Mouse (Mus musculus): ENCODE measurements around the gene Gpc6. TPM values are rescaled to one million over a fixed set of nuclear protein-coding genes. Genes with fewer than 3 reads are reported as not detected.

Gpc6 gene
- polyA plus RNA-seq, 1 experiment from 2014 or later: 36.7 TPM

DNA sequence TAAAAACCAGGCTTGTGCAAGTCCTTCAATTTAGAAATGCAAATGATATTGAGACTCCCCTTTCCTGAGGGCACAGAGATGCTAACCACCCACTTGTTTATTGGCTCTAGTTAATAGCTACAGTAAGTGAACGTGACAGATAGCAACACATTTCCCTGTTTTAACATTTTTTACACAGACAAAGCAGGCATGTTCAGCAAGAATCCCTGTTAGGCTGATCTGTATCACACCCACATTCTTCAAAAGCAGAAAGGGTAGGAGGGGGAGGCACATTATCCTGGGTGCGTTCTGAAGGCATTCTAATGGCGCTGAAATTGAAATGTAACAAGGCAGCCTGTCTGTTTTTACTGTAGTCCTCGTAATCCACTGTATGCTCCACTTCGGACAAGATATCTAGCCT lies 674.6 kb downstream of the Gpc6 start:
- H3K9me3 ChIP-seq (ENCODE audit: control insufficient read depth, low read length): no peaks in the 10 kb centered on the region
- ATAC-seq (replicated peaks; ENCODE audit: low FRiP score) (no peak), DNase-seq (ENCODE audit: low spot score) (no peak)
- no peak overlapping the region for H3K4me2 ChIP-seq (ENCODE audit: low read depth, low read length, severe bottlenecking)
- H3K4me1 ChIP-seq (replicated peaks; ENCODE audit: control insufficient read depth, insufficient read depth, low read length): no peaks in the 10 kb centered on the region
- H3K9ac ChIP-seq (ENCODE audit: low read length): no peak overlapping the region
- H3K27ac ChIP-seq (ENCODE audit: low read depth, low read length): no peak overlapping the region
- no peaks in the 10 kb centered on the region for H3K27me3 ChIP-seq (ENCODE audit: control insufficient read depth, insufficient read depth, low read length)
- H3K36me3 ChIP-seq (ENCODE audit: control insufficient read depth, insufficient read depth, low read length): no peaks in the 10 kb centered on the region
- H3K4me3 ChIP-seq (ENCODE audit: low read depth, low read length): no peak overlapping the region
- WGBS: 85% methylated on average over 5 of the region's 5 CpGs

DNA sequence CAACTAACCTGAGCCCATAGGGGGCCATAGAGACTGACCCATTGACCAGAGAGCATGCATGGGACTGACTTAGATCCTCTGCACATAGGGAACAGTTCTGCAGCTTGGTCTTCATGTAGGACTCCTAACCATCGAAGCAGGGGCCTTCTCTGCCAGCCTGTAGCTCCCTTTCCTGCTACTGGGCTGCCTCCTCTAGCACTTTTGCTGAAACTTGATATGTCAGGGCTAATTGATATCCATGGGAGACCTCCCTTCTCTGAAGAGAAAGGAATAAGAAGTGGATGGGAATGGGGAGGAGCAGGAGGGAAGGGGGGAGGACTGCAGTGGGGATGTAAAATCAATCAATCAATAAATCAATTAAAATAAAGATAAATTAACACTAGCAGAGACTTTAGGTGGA lies 678.7 kb downstream of the Gpc6 start:
- DNase-seq (ENCODE audit: low spot score) (no peak), ATAC-seq (replicated peaks; ENCODE audit: low FRiP score) (no peak)
- Histone ChIP-seq H3K27ac (ENCODE audit: low read depth, low read length) (no peak overlapping the region), H3K4me2 (ENCODE audit: low read depth, low read length, severe bottlenecking) (no peak overlapping the region), H3K9me3 (ENCODE audit: control insufficient read depth, low read length) (no peaks in the 10 kb centered on the region), H3K4me3 (ENCODE audit: low read depth, low read length) (no peak overlapping the region), H3K27me3 (ENCODE audit: control insufficient read depth, insufficient read depth, low read length) (no peaks in the 10 kb centered on the region), H3K4me1 (replicated peaks; ENCODE audit: control insufficient read depth, insufficient read depth, low read length) (no peaks in the 10 kb centered on the region), H3K9ac (ENCODE audit: low read length) (no peak overlapping the region), H3K36me3 (ENCODE audit: control insufficient read depth, insufficient read depth, low read length) (no peaks in the 10 kb centered on the region)
- WGBS: 74% methylated on average over 1 of the region's 1 CpGs

DNA sequence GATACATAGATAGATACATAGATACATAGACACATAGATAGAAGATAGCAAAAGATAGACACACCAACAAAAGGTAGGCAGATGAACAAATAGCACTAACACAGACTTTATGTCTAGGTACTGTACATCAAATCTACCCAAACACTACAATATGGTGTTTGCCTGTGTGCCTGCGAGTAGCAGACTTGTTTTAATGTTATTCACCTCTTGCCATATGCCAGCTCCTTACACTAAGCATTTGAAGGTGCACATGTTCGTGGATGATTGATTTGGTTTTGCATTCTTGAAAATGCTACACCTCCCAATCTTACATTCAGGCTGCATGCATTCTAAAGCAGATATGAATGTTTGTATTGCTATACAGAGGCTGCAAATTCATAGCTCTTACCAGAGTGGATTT lies 680.6 kb downstream of the Gpc6 start:
- H3K9me3 ChIP-seq (ENCODE audit: control insufficient read depth, low read length): no peaks in the 10 kb centered on the region
- no peaks in the 10 kb centered on the region for H3K36me3 ChIP-seq (ENCODE audit: control insufficient read depth, insufficient read depth, low read length)
- DNase-seq (ENCODE audit: low spot score) (no peak), ATAC-seq (replicated peaks; ENCODE audit: low FRiP score) (no peak)
- 91% methylated on average over 2 of the region's 2 CpGs for WGBS
- H3K4me1 ChIP-seq (replicated peaks; ENCODE audit: control insufficient read depth, insufficient read depth, low read length): no peaks in the 10 kb centered on the region
- H3K27me3 ChIP-seq (ENCODE audit: control insufficient read depth, insufficient read depth, low read length): no peaks in the 10 kb centered on the region
- no peak overlapping the region for H3K4me3 ChIP-seq (ENCODE audit: low read depth, low read length)
- no peak overlapping the region for H3K9ac ChIP-seq (ENCODE audit: low read length)
- no peak overlapping the region; the same call in 1 of the 2 replicates for H3K27ac ChIP-seq (ENCODE audit: low read depth, low read length)
- H3K4me2 ChIP-seq (ENCODE audit: low read depth, low read length, severe bottlenecking): no peak overlapping the region

DNA sequence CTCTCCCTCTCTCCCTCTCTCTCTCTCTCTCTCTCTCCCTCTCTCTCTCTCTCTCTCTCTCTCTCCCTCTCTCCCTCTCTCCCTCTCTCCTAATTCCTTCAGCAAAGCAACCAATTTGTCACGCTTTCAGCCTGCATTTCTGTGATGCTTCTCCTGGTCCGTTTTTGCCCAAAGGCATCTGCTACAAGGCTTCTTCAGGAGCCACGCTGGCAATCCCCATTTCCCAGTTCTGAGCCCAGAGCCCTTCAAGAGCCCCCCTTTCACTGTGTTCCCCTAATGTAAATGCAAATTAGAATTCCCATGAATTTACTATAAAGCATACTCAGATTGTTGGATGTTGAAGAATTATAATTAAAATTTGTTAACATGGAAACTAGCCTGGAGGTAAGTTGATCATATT lies 686.0 kb downstream of the Gpc6 start:
- no peaks in the 10 kb centered on the region for H3K36me3 ChIP-seq (ENCODE audit: control insufficient read depth, insufficient read depth, low read length)
- H3K9me3 ChIP-seq (ENCODE audit: control insufficient read depth, low read length): no peaks in the 10 kb centered on the region
- no peak overlapping the region for H3K4me3 ChIP-seq (ENCODE audit: low read depth, low read length)
- ATAC-seq (replicated peaks; ENCODE audit: low FRiP score) (no peak), DNase-seq (ENCODE audit: low spot score) (no peak)
- no peak overlapping the region for H3K4me2 ChIP-seq (ENCODE audit: low read depth, low read length, severe bottlenecking)
- no peak overlapping the region for H3K9ac ChIP-seq (ENCODE audit: low read length)
- 73% methylated on average over 3 of the region's 3 CpGs for WGBS
- H3K27ac ChIP-seq (ENCODE audit: low read depth, low read length): no peak overlapping the region
- H3K4me1 ChIP-seq (replicated peaks; ENCODE audit: control insufficient read depth, insufficient read depth, low read length): no peaks in the 10 kb centered on the region
- no peaks in the 10 kb centered on the region for H3K27me3 ChIP-seq (ENCODE audit: control insufficient read depth, insufficient read depth, low read length)

DNA sequence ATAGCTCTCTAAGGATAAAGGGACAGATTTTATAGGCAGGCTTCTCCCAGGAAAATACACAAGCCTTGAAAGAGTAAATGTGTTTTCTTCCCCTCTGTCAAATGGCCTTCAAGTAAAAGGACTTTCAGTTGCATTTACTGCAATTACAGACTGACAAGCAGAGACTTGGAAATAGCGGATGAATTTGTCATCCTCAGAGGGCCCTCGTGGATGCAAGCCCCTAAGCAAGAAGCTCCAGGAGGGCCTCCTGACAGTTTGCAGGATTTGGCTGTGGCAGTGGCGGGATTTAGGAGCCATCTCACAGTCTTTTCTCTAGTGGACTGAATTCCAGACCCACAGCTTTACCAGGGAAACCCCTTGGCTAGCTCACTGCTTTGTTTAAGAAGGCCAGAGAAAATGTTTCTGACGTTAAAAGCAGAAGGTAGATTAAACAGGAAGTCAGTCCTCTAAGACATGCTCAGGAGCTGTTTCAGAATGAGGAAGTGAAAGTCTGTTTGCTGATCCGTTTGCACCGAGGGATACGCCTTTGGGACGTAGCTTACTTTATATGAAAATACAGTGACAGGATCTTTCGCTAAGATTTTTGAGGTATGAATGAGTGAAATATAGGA lies 700.1 kb downstream of the Gpc6 start:
- DNase-seq (ENCODE audit: low spot score) (no peak), ATAC-seq (replicated peaks; ENCODE audit: low FRiP score) (no peak)
- H3K4me1 ChIP-seq (replicated peaks; ENCODE audit: control insufficient read depth, insufficient read depth, low read length): no peaks in the 10 kb centered on the region
- no peaks in the 10 kb centered on the region for H3K27me3 ChIP-seq (ENCODE audit: control insufficient read depth, insufficient read depth, low read length)
- H3K36me3 ChIP-seq (ENCODE audit: control insufficient read depth, insufficient read depth, low read length): no peaks in the 10 kb centered on the region
- 80% methylated on average over 9 of the region's 9 CpGs for WGBS
- H3K4me2 ChIP-seq (ENCODE audit: low read depth, low read length, severe bottlenecking): no peak overlapping the region
- no peak overlapping the region for H3K4me3 ChIP-seq (ENCODE audit: low read depth, low read length)
- H3K9ac ChIP-seq (ENCODE audit: low read length): no peak overlapping the region
- H3K9me3 ChIP-seq (ENCODE audit: control insufficient read depth, low read length): no peaks in the 10 kb centered on the region
- no peak overlapping the region for H3K27ac ChIP-seq (ENCODE audit: low read depth, low read length)

DNA sequence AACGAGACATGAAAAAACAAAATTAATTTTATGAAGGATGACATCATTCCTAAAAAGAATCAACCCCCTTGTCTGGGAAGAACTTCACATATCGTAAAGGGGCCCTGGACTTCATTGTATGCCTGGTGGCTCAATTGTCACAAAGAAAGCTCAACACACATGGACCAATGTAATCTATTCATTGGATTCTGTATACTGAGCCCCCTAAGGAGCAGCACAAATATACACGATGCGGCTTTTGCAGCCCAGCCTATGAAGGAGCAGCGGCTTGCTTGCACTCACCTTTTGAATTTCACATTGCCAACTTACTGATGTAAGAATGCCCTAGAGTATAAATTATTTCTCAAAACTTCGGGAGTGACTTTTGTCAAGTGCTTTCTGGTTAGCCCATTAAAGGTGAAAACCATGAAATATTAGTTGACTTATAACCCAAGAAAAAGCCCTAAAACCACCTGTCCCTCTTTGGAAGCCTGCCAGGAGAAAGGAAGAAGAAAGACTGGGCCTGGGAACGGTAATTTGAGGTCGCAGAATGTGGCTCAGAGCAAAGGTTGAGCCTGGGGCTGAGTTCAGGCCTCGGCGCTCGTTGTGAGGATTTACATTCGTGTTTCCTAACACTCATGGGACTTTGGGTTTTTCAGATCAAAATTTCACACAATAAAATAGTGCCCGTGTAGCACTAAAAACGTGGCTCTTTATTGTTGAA lies 709.3 kb downstream of the Gpc6 start:
- 85% methylated on average over 14 of the region's 14 CpGs for WGBS
- DNase-seq (ENCODE audit: low spot score) (no peak), ATAC-seq (replicated peaks; ENCODE audit: low FRiP score) (no peak)

DNA sequence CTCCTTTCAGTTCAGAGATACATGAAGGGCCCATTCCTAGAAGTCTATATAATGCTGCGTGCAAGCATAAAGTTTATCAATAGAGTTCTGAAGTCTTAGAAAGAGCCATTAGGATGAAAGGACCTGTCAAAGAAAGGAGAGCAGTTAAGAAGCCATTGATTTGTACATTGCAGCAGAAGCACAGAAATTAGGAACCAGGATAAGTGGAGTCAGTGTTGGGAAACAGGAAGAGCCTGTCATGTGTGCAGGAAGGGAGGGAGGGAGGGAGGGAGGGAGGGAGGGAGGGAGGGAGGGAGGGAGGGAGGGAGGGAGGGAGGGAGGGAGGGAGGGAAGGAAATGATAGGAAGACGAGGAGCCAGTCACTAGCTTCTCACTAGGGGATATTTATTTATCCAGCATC lies 716.7 kb downstream of the Gpc6 start:
- Histone ChIP-seq H3K27me3 (ENCODE audit: control insufficient read depth, insufficient read depth, low read length) (no peaks in the 10 kb centered on the region), H3K9me3 (ENCODE audit: control insufficient read depth, low read length) (no peaks in the 10 kb centered on the region), H3K4me2 (ENCODE audit: low read depth, low read length, severe bottlenecking) (no peak overlapping the region), H3K27ac (ENCODE audit: low read depth, low read length) (no peak overlapping the region), H3K4me1 (replicated peaks; ENCODE audit: control insufficient read depth, insufficient read depth, low read length) (no peaks in the 10 kb centered on the region), H3K4me3 (ENCODE audit: low read depth, low read length) (no peak overlapping the region), H3K36me3 (ENCODE audit: control insufficient read depth, insufficient read depth, low read length) (no peaks in the 10 kb centered on the region), H3K9ac (ENCODE audit: low read length) (no peak overlapping the region)
- DNase-seq (ENCODE audit: low spot score) (no peak), ATAC-seq (replicated peaks; ENCODE audit: low FRiP score) (no peak)
- 73% methylated on average over 2 of the region's 2 CpGs for WGBS

More for the DNA sequence above, 709.3 kb downstream of the Gpc6 start:
- no peak overlapping the region for H3K4me3 ChIP-seq (ENCODE audit: low read depth, low read length)
- H3K4me1 ChIP-seq (replicated peaks; ENCODE audit: control insufficient read depth, insufficient read depth, low read length): no peaks in the 10 kb centered on the region
- H3K4me2 ChIP-seq (ENCODE audit: low read depth, low read length, severe bottlenecking): no peak overlapping the region
- H3K27ac ChIP-seq (ENCODE audit: low read depth, low read length): no peak overlapping the region
- no peak overlapping the region for H3K9ac ChIP-seq (ENCODE audit: low read length)
- no peaks in the 10 kb centered on the region for H3K36me3 ChIP-seq (ENCODE audit: control insufficient read depth, insufficient read depth, low read length)
- no peaks in the 10 kb centered on the region for H3K9me3 ChIP-seq (ENCODE audit: control insufficient read depth, low read length)
- no peaks in the 10 kb centered on the region for H3K27me3 ChIP-seq (ENCODE audit: control insufficient read depth, insufficient read depth, low read length)

DNA sequence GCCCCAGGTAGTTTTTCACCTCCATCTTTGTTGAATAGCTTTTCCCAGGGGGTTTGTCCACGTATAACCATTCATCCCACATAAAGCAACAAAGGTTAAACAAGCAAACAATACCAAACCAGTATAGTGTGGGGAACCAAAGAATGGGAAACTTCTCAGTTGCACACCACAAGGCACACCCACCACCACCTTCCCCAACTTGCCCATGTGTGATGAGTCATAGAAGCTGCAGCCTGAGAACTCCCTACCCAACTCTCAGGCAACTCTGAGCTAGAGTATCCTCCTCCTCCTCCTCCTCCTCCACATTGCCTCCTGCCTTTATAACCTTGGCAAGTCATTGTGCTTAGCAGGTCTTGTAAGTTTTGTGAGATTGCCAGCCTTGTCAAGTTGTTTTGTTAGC lies 718.0 kb downstream of the Gpc6 start:
- Histone ChIP-seq H3K9ac (ENCODE audit: low read length) (no peak overlapping the region), H3K4me2 (ENCODE audit: low read depth, low read length, severe bottlenecking) (no peak overlapping the region), H3K36me3 (ENCODE audit: control insufficient read depth, insufficient read depth, low read length) (no peaks in the 10 kb centered on the region), H3K9me3 (ENCODE audit: control insufficient read depth, low read length) (no peaks in the 10 kb centered on the region), H3K4me1 (replicated peaks; ENCODE audit: control insufficient read depth, insufficient read depth, low read length) (no peaks in the 10 kb centered on the region), H3K4me3 (ENCODE audit: low read depth, low read length) (no peak overlapping the region), H3K27me3 (ENCODE audit: control insufficient read depth, insufficient read depth, low read length) (no peaks in the 10 kb centered on the region), H3K27ac (ENCODE audit: low read depth, low read length) (no peak overlapping the region)
- ATAC-seq (replicated peaks; ENCODE audit: low FRiP score): no peak
- DNase-seq (ENCODE audit: low spot score): no peak
- 84% methylated on average over 1 of the region's 1 CpGs for WGBS

All from forebrain, embryonic 11.5 days (tissue).